Mouse (Mus musculus) ES-Bruce4 (cell line): ENCODE measurements around the gene Larp1.

Source experiments
- CTCF ChIP-seq: IDR thresholded peaks from one replicate; pipeline ENCODE4 v1.8.1; 2011; ENCODE audit warnings: low read depth, low read length
- POLR2A ChIP-seq: IDR thresholded peaks from one replicate; pipeline ENCODE4 v1.8.1; 2011; ENCODE audit warnings: low read length; ENCODE audit not compliant: insufficient read depth

GRCm38 (mm10) chr11:58024271-58024670, 15.4 kb downstream of the Larp1 start:
- TF ChIP-seq CTCF (no peak), POLR2A (no peak)
